Mouse (Mus musculus): ENCODE measurements around the gene Soga3. TPM values are rescaled to one million over a fixed set of nuclear protein-coding genes. Genes with fewer than 3 reads are reported as not detected.

The Soga3 gene
- polyA plus RNA-seq, 1 experiment from 2014 or later = 2.3 TPM

DNA sequence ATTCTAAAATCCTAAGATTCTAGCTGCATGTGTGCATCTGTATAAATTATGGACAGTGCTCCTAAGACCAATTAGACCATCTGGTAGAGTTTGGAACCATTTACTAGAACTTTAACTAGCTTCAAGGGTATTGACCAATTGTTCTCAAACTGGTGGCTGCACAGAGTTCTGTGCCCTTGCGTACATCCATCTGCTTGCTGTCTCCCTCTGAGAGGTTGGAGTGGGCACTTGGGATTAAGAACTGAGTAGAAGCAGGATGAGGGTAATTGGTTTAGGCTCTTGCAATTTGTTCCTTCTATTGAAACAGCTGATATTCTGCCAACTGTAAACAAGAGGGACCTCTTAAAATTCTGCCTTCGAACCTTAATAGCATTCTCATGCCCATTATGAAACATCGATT is 11.7 kb downstream of the Soga3 start:
- 84% methylated on average over 3 of the region's 3 CpGs for WGBS
- no peak overlapping the region for H3K9ac ChIP-seq (ENCODE audit: low read depth, low read length)
- no peak for ATAC-seq

DNA sequence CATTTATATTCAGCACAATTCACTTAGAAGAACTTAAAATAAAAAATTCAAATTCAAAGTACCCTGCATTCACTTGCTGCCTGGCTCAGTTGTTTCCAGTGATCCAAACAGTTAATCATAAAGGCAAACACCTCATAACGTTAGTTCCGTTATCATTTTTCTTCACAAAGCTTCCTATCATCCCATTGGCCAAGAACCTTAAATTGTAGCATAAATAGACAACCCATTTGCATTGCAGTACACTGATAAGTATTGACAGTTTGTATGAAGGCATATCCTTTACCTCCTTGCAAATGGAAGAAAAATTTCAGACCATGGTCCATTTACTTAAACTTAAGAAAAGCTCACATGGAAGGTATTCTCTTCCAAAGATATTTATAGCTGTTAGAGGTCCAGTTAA is 18.0 kb downstream of the Soga3 start:
- WGBS = 87% methylated on average over 2 of the region's 2 CpGs
- ATAC-seq = no peak
- no peak overlapping the region for H3K4me2 ChIP-seq (ENCODE audit: low read depth, low read length)
- no peaks in the 10 kb centered on the region for H3K27me3 ChIP-seq (replicated peaks; ENCODE audit: control insufficient read depth, insufficient read depth, low read length)
- no peak overlapping the region for H3K4me3 ChIP-seq (ENCODE audit: low read length)
- H3K9me3 ChIP-seq (ENCODE audit: control insufficient read depth, low read length) = no peaks in the 10 kb centered on the region
- no peaks in the 10 kb centered on the region for H3K36me3 ChIP-seq (ENCODE audit: control insufficient read depth, insufficient read depth, low read length)
- H3K27ac ChIP-seq (ENCODE audit: low read length) = no peak overlapping the region
- no peak overlapping the region for H3K9ac ChIP-seq (ENCODE audit: low read depth, low read length)
- H3K4me1 ChIP-seq (ENCODE audit: control insufficient read depth, insufficient read depth, low read length) = no peaks in the 10 kb centered on the region

More for the DNA sequence above, 11.7 kb downstream of the Soga3 start:
- Histone ChIP-seq H3K27me3 (replicated peaks; ENCODE audit: control insufficient read depth, insufficient read depth, low read length) (no peaks in the 10 kb centered on the region), H3K4me3 (ENCODE audit: low read length) (no peak overlapping the region), H3K27ac (ENCODE audit: low read length) (no peak overlapping the region), H3K4me1 (ENCODE audit: control insufficient read depth, insufficient read depth, low read length) (no peaks in the 10 kb centered on the region), H3K36me3 (ENCODE audit: control insufficient read depth, insufficient read depth, low read length) (no peaks in the 10 kb centered on the region), H3K4me2 (ENCODE audit: low read depth, low read length) (no peak overlapping the region), H3K9me3 (ENCODE audit: control insufficient read depth, low read length) (no peaks in the 10 kb centered on the region)

DNA sequence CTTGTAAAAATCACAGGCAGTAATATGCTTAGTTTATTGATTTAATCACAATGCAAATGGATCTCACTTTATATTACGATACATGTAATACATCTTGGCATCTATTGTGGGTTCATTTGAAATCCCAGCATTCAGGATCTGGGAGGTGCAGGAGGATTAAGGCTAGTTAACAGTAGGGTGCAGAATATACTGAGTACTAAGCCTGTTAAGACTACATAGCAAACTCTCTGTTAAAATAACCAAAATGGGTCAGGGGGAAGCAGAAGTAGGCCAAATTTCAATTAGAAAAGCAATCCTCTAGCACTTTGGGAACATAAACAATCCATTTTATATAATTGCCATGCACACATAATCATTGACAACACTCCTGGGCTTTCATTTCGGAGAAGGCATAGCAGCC is 30.1 kb downstream of the Soga3 start:
- Histone ChIP-seq H3K4me1 (ENCODE audit: control insufficient read depth, insufficient read depth, low read length) (no peaks in the 10 kb centered on the region), H3K9me3 (ENCODE audit: control insufficient read depth, low read length) (no peaks in the 10 kb centered on the region), H3K4me3 (ENCODE audit: low read length) (no peak overlapping the region), H3K9ac (ENCODE audit: low read depth, low read length) (no peak overlapping the region), H3K36me3 (ENCODE audit: control insufficient read depth, insufficient read depth, low read length) (no peaks in the 10 kb centered on the region), H3K27me3 (replicated peaks; ENCODE audit: control insufficient read depth, insufficient read depth, low read length) (no peaks in the 10 kb centered on the region), H3K27ac (ENCODE audit: low read length) (no peak overlapping the region), H3K4me2 (ENCODE audit: low read depth, low read length) (no peak overlapping the region)
- WGBS = 87% methylated on average over 2 of the region's 2 CpGs
- no peak for ATAC-seq

DNA sequence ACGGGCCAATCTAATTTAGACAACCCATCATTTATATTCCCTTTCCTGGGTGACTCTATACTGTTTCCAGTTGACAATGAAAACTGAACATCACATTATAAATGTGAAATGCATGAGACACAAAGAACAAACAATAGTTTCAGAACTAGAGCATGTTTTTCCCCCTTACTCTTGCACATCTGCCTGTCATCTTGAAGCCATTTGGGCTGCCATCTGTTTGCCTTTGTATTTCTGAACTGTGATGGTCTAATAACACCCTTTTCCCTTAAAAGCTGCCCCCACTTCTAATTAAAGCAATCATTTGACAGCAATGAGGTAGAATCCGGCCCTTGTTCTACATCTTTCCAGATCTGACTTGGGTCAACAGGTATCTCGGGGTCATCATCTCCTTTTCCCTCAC is 32.0 kb downstream of the Soga3 start:
- Histone ChIP-seq H3K36me3 (ENCODE audit: control insufficient read depth, insufficient read depth, low read length) (no peaks in the 10 kb centered on the region), H3K27me3 (replicated peaks; ENCODE audit: control insufficient read depth, insufficient read depth, low read length) (no peaks in the 10 kb centered on the region), H3K4me1 (ENCODE audit: control insufficient read depth, insufficient read depth, low read length) (no peaks in the 10 kb centered on the region), H3K9me3 (ENCODE audit: control insufficient read depth, low read length) (no peaks in the 10 kb centered on the region), H3K27ac (ENCODE audit: low read length) (no peak overlapping the region), H3K4me2 (ENCODE audit: low read depth, low read length) (no peak overlapping the region), H3K9ac (ENCODE audit: low read depth, low read length) (no peak overlapping the region), H3K4me3 (ENCODE audit: low read length) (no peak overlapping the region)
- WGBS = 80% methylated on average over 3 of the region's 3 CpGs
- no peak for ATAC-seq

DNA sequence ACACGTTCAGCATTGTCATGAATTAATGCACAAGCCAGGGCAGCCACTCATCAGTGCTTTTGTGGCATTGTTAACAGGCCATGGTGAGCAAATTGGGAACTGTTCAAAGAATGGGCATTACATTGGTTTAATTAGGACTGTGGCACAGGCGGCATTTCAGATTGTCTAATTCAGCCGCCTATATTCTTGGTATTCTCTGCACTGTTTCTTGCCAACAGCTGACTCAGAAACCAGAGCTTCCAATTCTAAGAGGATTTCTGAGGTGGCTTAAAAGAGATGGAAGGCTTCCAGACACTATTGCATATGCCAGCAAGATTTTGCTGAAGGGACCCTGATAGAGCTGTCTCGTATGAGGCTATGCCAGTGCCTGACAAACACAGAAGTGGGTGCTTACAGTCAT is 33.2 kb downstream of the Soga3 start:
- Histone ChIP-seq H3K27me3 (replicated peaks; ENCODE audit: control insufficient read depth, insufficient read depth, low read length) (no peaks in the 10 kb centered on the region), H3K4me1 (ENCODE audit: control insufficient read depth, insufficient read depth, low read length) (no peaks in the 10 kb centered on the region), H3K9me3 (ENCODE audit: control insufficient read depth, low read length) (no peaks in the 10 kb centered on the region), H3K4me2 (ENCODE audit: low read depth, low read length) (no peak overlapping the region), H3K9ac (ENCODE audit: low read depth, low read length) (no peak overlapping the region), H3K27ac (ENCODE audit: low read length) (no peak overlapping the region), H3K4me3 (ENCODE audit: low read length) (no peak overlapping the region), H3K36me3 (ENCODE audit: control insufficient read depth, insufficient read depth, low read length) (no peaks in the 10 kb centered on the region)
- ATAC-seq = no peak
- WGBS = 80% methylated on average over 4 of the region's 4 CpGs

DNA sequence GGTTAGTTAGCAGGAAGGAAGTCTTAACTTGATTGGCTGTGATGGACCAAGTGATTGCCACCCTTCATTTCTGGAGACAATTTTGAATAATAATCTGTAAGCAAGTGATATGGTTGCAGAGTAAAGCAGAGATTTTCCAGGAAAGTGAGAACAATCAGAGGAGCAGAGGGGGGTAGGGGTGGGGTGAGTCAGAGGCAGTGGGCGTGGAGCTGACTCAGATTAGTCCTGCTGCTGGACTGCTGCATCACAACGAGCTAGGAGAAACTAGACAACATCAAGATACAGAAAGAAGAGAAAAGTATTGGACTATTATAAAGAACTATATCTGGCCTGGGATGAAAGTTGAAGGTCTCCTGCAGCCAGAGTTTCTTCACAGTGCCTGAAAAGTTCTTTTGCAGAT is 34.4 kb downstream of the Soga3 start:
- WGBS = 41% methylated on average over 2 of the region's 2 CpGs
- Histone ChIP-seq H3K36me3 (ENCODE audit: control insufficient read depth, insufficient read depth, low read length) (no peaks in the 10 kb centered on the region), H3K27me3 (replicated peaks; ENCODE audit: control insufficient read depth, insufficient read depth, low read length) (no peaks in the 10 kb centered on the region), H3K9ac (ENCODE audit: low read depth, low read length) (no peak overlapping the region), H3K27ac (ENCODE audit: low read length) (no peak overlapping the region), H3K4me2 (ENCODE audit: low read depth, low read length) (no peak overlapping the region), H3K4me1 (ENCODE audit: control insufficient read depth, insufficient read depth, low read length) (no peaks in the 10 kb centered on the region), H3K9me3 (ENCODE audit: control insufficient read depth, low read length) (no peaks in the 10 kb centered on the region), H3K4me3 (ENCODE audit: low read length) (no peak overlapping the region)
- ATAC-seq = no peak

DNA sequence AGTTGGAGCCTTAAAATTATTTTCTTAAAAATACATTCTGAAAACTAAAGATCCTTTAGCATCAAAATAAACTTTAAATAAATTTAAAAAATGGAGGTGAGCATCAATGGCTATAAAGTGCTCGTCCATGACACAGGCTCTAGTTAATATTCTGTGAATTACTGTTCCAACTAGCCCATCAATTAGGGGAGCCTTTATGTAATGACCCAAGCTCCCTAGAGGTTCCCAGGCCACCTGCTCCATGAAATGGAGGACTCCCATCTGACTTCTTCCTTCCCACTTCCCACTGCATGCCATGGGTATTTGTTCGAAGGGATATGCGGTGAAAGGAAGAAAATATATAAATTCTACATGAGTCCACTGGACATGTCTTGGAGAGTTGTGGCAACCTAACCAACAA is 36.6 kb downstream of the Soga3 start:
- WGBS = 83% methylated on average over 3 of the region's 3 CpGs
- no peak overlapping the region for H3K4me2 ChIP-seq (ENCODE audit: low read depth, low read length)
- H3K9me3 ChIP-seq (ENCODE audit: control insufficient read depth, low read length) = no peaks in the 10 kb centered on the region
- H3K36me3 ChIP-seq (ENCODE audit: control insufficient read depth, insufficient read depth, low read length) = no peaks in the 10 kb centered on the region
- H3K27me3 ChIP-seq (replicated peaks; ENCODE audit: control insufficient read depth, insufficient read depth, low read length) = no peaks in the 10 kb centered on the region
- H3K4me1 ChIP-seq (ENCODE audit: control insufficient read depth, insufficient read depth, low read length) = no peaks in the 10 kb centered on the region
- H3K9ac ChIP-seq (ENCODE audit: low read depth, low read length) = no peak overlapping the region
- H3K27ac ChIP-seq (ENCODE audit: low read length) = no peak overlapping the region
- H3K4me3 ChIP-seq (ENCODE audit: low read length) = no peak overlapping the region
- ATAC-seq = no peak

DNA sequence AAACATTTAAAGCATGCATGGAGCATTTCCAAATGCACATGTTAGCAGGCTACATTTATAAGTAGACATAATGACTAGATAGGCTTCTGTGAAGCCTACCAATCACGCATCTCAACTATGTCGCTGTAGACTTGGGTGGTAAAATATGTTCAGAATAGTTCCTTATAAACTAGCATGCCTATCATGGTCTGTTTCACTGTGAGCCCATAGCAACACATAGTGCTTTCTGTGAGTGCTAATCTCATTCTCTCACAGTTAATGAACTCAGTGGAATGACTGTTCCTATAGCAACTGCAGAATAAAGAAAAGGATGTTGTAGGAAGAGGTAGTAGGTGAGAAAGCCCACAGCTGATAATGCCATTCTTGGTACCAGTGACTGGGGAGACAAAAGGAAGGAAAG is 37.4 kb downstream of the Soga3 start:
- H3K4me1 ChIP-seq (ENCODE audit: control insufficient read depth, insufficient read depth, low read length) = no peaks in the 10 kb centered on the region
- no peak overlapping the region for H3K9ac ChIP-seq (ENCODE audit: low read depth, low read length)
- H3K36me3 ChIP-seq (ENCODE audit: control insufficient read depth, insufficient read depth, low read length) = no peaks in the 10 kb centered on the region
- no peak overlapping the region for H3K27ac ChIP-seq (ENCODE audit: low read length)
- WGBS = 90% methylated on average over 2 of the region's 2 CpGs
- ATAC-seq = no peak
- no peaks in the 10 kb centered on the region for H3K27me3 ChIP-seq (replicated peaks; ENCODE audit: control insufficient read depth, insufficient read depth, low read length)
- H3K4me3 ChIP-seq (ENCODE audit: low read length) = no peak overlapping the region
- H3K4me2 ChIP-seq (ENCODE audit: low read depth, low read length) = no peak overlapping the region
- H3K9me3 ChIP-seq (ENCODE audit: control insufficient read depth, low read length) = no peaks in the 10 kb centered on the region

DNA sequence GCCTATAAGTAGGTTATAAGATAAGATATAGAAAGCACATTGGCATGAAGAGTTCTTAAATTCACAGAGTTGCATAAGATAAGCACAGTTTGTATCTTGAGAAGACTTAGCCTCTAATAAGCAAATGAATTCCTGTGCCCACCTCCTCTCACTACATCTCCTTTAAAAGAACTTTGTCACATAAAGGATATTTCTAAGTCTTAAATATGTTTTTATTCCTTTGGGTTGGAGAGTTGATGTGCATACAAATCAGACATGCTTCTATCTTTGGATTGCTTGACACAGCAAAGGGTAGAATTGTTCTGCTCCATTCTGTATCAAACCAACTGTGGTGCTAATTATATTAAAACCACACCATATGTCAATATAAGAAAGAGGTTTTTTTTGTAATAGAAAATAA is 50.1 kb downstream of the Soga3 start:
- H3K4me1 ChIP-seq (ENCODE audit: control insufficient read depth, insufficient read depth, low read length) = no peaks in the 10 kb centered on the region
- H3K27me3 ChIP-seq (replicated peaks; ENCODE audit: control insufficient read depth, insufficient read depth, low read length) = no peaks in the 10 kb centered on the region
- H3K9ac ChIP-seq (ENCODE audit: low read depth, low read length) = no peak overlapping the region
- H3K4me3 ChIP-seq (ENCODE audit: low read length) = no peak overlapping the region
- H3K9me3 ChIP-seq (ENCODE audit: control insufficient read depth, low read length) = no peaks in the 10 kb centered on the region
- ATAC-seq = no peak
- H3K36me3 ChIP-seq (ENCODE audit: control insufficient read depth, insufficient read depth, low read length) = no peaks in the 10 kb centered on the region
- no peak overlapping the region for H3K4me2 ChIP-seq (ENCODE audit: low read depth, low read length)
- H3K27ac ChIP-seq (ENCODE audit: low read length) = no peak overlapping the region

DNA sequence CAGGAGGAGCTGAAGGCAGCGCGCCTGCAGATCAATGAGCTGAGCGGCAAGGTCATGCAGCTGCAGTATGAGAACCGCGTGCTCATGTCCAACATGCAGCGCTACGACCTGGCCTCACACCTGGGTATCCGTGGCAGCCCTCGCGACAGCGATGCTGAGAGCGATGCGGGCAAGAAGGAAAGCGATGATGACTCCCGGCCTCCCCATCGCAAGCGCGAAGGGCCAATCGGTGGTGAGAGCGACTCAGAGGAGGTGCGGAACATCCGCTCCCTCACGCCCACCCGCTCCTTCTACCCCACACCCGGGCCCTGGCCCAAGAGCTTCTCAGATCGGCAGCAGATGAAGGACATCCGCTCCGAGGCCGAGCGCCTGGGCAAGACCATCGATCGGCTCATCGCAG is 53.2 kb downstream of the Soga3 start:
- Histone ChIP-seq H3K9ac (ENCODE audit: low read depth, low read length) (no peak overlapping the region), H3K4me1 (ENCODE audit: control insufficient read depth, insufficient read depth, low read length) (no peaks in the 10 kb centered on the region), H3K27me3 (replicated peaks; ENCODE audit: control insufficient read depth, insufficient read depth, low read length) (no peaks in the 10 kb centered on the region), H3K4me3 (ENCODE audit: low read length) (no peak overlapping the region), H3K27ac (ENCODE audit: low read length) (no peak overlapping the region), H3K36me3 (ENCODE audit: control insufficient read depth, insufficient read depth, low read length) (no peaks in the 10 kb centered on the region), H3K9me3 (ENCODE audit: control insufficient read depth, low read length) (no peaks in the 10 kb centered on the region), H3K4me2 (ENCODE audit: low read depth, low read length) (no peak overlapping the region)
- no peak for ATAC-seq
- 96% methylated on average over 33 of the region's 33 CpGs for WGBS

Data from intestine, embryonic 16.5 days (tissue).